Mouse (Mus musculus) ZHBTc4 (cell line): ENCODE measurements at regions not wholly inside any gene's neighbourhood (a gene's known extent, or its start where the extent isn't known, plus 50 kb on each side); places are given as distances from the start of the nearest gene placed in this dataset.

Experiments
- DNase-seq: peaks from one replicate; pipeline ENCODE4 v3.0.0-alpha.2; 2011; ENCODE audit warnings: low read depth, low spot score

GRCm38 (mm10) chr6:14407754-14408153 lies 347.3 kb downstream of the Ppp1r3a start:
- DNase-seq, result no peak

GRCm38 (mm10) chr6:14358280-14358679 lies 396.8 kb downstream of the Ppp1r3a start:
- DNase-seq, result no peak
